Mouse (Mus musculus): ENCODE data around the gene Trip12.
A peak's percentile ranks its signal among the peaks of the same experiment; 100 is the strongest.

Gene Trip12

GRCm38 (mm10) chr1:84777455-84777854, 62.9 kb downstream of the Trip12 start:
- no peak for DNase-seq

GRCm38 (mm10) chr1:84758843-84759242, 81.5 kb downstream of the Trip12 start:
- no peak for DNase-seq

- DNase-seq, result no peak
These were observed 98.2 kb downstream of the Trip12 start for GRCm38 (mm10) chr1:84742156-84742555.

GRCm38 (mm10) chr1:84740080-84740479, 100.2 kb downstream of the Trip12 start:
- DNase-seq, result no peak

GRCm38 (mm10) chr1:84737097-84737496, 103.2 kb downstream of the Trip12 start:
- no peak for DNase-seq

GRCm38 (mm10) chr1:84733799-84734198, 106.5 kb downstream of the Trip12 start:
- peak; percentile 12 for DNase-seq

GRCm38 (mm10) chr1:84731763-84732162, 108.6 kb downstream of the Trip12 start:
- DNase-seq, result no peak

- DNase-seq, result no peak
These were observed 117.5 kb downstream of the Trip12 start for GRCm38 (mm10) chr1:84722841-84723240.

- DNase-seq, result no peak
These were observed 117.9 kb downstream of the Trip12 start for GRCm38 (mm10) chr1:84722371-84722770.

GRCm38 (mm10) chr1:84721942-84722341, 118.4 kb downstream of the Trip12 start:
- DNase-seq, result no peak

- no peak for DNase-seq
These were observed 130.2 kb downstream of the Trip12 start for GRCm38 (mm10) chr1:84709810-84710785.

- DNase-seq, result no peak
These were observed 130.9 kb downstream of the Trip12 start for GRCm38 (mm10) chr1:84709406-84709805.

- DNase-seq, result no peak
These were observed 140.1 kb downstream of the Trip12 start for GRCm38 (mm10) chr1:84700254-84700653.

GRCm38 (mm10) chr1:84697136-84697535, 143.2 kb downstream of the Trip12 start:
- no peak for DNase-seq

- DNase-seq, result peak; percentile 84
These were observed 144.6 kb downstream of the Trip12 start, which contains the start of gene Dner for GRCm38 (mm10) chr1:84695517-84696411. Gene Dner (minus strand): TSS chr1:84696221.

- no peak for DNase-seq
These were observed 145.4 kb downstream of the Trip12 start for GRCm38 (mm10) chr1:84694688-84695474.

- DNase-seq, result no peak
These were observed 162.4 kb downstream of the Trip12 start for GRCm38 (mm10) chr1:84677910-84678309.
